Mouse (Mus musculus): ENCODE data around the gene 1700025G04Rik. TPM values are rescaled to one million over a fixed set of nuclear protein-coding genes. Genes with fewer than 3 reads are reported as not detected.

The 1700025G04Rik gene
- total and polyA plus RNA-seq, 2 experiments from 2014 or later, result 24.9 to 32.4 TPM

DNA sequence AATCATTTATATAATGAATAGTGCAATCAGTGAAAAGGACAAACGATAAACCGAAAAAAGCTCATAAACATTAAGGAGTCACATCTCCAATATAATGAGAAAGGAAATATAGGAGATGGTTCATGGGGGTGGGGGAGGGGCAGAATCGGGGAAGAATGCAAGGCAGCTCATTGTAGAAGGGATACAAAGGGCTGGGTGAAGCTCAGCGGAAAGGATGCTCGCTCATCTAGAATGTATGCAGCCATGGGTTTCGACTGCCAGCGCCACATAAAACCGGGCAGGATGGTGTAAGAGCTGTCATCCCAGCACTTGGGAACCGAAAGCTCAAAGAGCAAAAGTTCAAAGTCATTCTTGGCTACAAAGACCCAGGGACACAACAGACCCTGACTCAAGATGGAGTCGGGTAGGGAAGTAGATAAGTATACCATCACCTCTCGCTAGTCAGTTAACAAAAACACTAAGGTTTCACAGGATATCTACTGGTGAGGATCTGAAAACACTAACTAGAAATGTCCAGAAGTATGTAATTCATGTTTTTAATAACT lies 12.7 kb downstream of the 1700025G04Rik start:
- Histone ChIP-seq H3K27me3 (ENCODE audit: insufficient read depth, low read length) (no peaks in the 10 kb centered on the region), H3K4me1 (ENCODE audit: insufficient read depth, low read length) (no peaks in the 10 kb centered on the region), H3K9me3 (ENCODE audit: low read length) (no peaks in the 10 kb centered on the region), H3K4me2 (ENCODE audit: low read depth, low read length) (0 out of 2 replicates have a peak overlapping the region, but pooled peaks have one; percentile 10), H3K36me3 (ENCODE audit: insufficient read depth, low read length) (no peaks in the 10 kb centered on the region), H3K4me3 (ENCODE audit: low read length) (no peak overlapping the region), H3K9ac (replicated peaks; ENCODE audit: low read length) (no peak overlapping the region), H3K27ac (no peak overlapping the region)
- DNase-seq (ENCODE audit: low spot score), result no peak
- WGBS, result 38% methylated on average over 11 of the region's 11 CpGs
- no peak for TF ChIP-seq CTCF (IDR thresholded peaks at IDR 0.05; ENCODE audit: low read depth)
- ATAC-seq, result no peak

DNA sequence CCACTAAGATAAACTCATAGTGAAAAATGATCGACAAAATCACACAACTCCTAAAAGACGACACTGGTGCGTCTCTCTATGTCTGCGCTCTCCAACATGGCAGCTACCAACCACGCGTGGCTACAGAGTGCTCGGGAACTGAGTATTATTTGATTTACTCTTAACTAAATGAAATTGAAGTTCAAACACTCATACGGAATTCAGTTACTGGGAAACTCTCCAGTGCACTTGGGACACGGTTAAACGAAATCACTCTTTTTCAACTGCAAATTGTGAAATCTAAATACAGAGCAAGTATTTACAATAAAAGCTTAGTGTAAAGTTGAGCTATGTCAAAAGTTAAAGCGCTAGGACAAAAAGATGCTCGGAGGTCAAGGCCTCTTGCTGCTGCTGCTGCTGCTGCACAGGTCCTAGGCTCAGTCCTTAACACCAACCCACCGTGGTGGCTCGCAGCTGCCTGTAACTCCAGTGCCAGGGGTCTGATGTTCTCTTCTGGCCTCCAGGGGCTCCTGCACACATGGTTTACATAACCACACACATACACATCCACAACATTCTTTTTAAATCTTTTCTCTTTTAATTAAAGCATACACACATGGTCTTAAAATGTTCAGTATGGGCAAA lies 13.6 kb downstream of the 1700025G04Rik start:
- H3K27me3 ChIP-seq (ENCODE audit: insufficient read depth, low read length), result no peaks in the 10 kb centered on the region
- no peaks in the 10 kb centered on the region for H3K36me3 ChIP-seq (ENCODE audit: insufficient read depth, low read length)
- H3K9ac ChIP-seq (replicated peaks; ENCODE audit: low read length), result no peak overlapping the region
- WGBS, result 62% methylated on average over 14 of the region's 14 CpGs
- TF ChIP-seq CTCF (IDR thresholded peaks at IDR 0.05; ENCODE audit: low read depth), result no peak
- H3K9me3 ChIP-seq (ENCODE audit: low read length), result no peaks in the 10 kb centered on the region
- H3K4me2 ChIP-seq (ENCODE audit: low read depth, low read length), result no peak overlapping the region
- DNase-seq (ENCODE audit: low spot score) (no peak), ATAC-seq (no peak)
- H3K4me3 ChIP-seq (ENCODE audit: low read length), result no peak overlapping the region
- H3K4me1 ChIP-seq (ENCODE audit: insufficient read depth, low read length), result no peaks in the 10 kb centered on the region
- no peak overlapping the region for H3K27ac ChIP-seq

DNA sequence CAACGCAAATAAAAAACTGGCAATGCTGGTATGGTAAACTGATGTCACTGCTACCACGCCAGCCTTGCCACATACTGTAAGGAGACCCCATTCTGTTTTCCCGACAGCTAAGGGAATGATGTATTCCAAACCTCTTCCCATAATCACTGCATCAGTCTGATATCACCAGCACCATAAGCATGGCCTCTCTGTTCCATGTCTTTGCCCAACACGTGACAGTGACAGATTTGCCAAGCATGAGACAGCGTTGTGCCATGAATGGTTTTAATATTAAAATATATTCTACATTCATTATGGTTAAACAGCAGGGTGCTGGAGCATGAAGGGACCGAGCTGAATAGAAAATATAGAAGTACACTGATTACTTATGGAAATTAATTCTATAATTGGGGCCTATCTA lies 14.2 kb downstream of the 1700025G04Rik start:
- no peak overlapping the region for H3K27ac ChIP-seq
- H3K36me3 ChIP-seq (ENCODE audit: insufficient read depth, low read length), result no peaks in the 10 kb centered on the region
- no peak overlapping the region for H3K9ac ChIP-seq (replicated peaks; ENCODE audit: low read length)
- H3K4me1 ChIP-seq (ENCODE audit: insufficient read depth, low read length), result no peaks in the 10 kb centered on the region
- 47% methylated on average over 6 of the region's 6 CpGs for WGBS
- ATAC-seq (no peak), DNase-seq (ENCODE audit: low spot score) (no peak)
- no peaks in the 10 kb centered on the region for H3K27me3 ChIP-seq (ENCODE audit: insufficient read depth, low read length)
- no peak overlapping the region for H3K4me3 ChIP-seq (ENCODE audit: low read length)
- TF ChIP-seq CTCF (IDR thresholded peaks at IDR 0.05; ENCODE audit: low read depth), result no peak
- H3K9me3 ChIP-seq (ENCODE audit: low read length), result no peaks in the 10 kb centered on the region
- no peak overlapping the region for H3K4me2 ChIP-seq (ENCODE audit: low read depth, low read length)

GRCm38 (mm10) chr1:152070441-152070840 lies 19.5 kb downstream of the 1700025G04Rik start:
- Histone ChIP-seq H3K4me1 (ENCODE audit: insufficient read depth, low read length) (peaks cover 3% of the 10 kb centered on the region; the same call in 1 of the 2 replicates), H3K9me3 (ENCODE audit: low read length) (no peaks in the 10 kb centered on the region), H3K9ac (replicated peaks; ENCODE audit: low read length) (no peak overlapping the region), H3K27ac (no peak overlapping the region), H3K4me3 (ENCODE audit: low read length) (no peak overlapping the region), H3K4me2 (ENCODE audit: low read depth, low read length) (no peak overlapping the region), H3K27me3 (ENCODE audit: insufficient read depth, low read length) (no peaks in the 10 kb centered on the region), H3K36me3 (ENCODE audit: insufficient read depth, low read length) (no peaks in the 10 kb centered on the region)
- ATAC-seq (no peak), DNase-seq (ENCODE audit: low spot score) (no peak)
- WGBS, result 52% methylated on average over 4 of the region's 4 CpGs
- no peak for TF ChIP-seq CTCF (IDR thresholded peaks at IDR 0.05; ENCODE audit: low read depth)

DNA sequence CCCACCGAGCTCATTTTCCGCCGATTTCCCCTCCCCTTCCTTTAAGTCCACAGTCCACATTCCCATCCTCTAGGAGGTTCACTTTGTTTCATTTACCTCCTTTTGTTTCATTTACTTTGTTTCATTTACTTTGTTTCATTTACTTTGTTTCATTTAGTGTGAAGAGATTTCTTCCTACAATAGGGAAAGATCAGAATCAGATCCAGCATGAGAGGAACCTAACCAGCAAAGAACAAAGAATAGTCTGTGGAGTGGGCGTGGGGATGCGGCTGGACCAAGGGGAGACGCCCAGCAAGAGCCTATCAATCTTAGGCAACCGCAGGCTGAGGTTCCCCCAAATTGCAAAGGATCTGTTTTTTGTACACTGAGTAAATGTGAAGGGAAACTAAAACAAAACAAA lies 20.2 kb downstream of the 1700025G04Rik start:
- Histone ChIP-seq H3K36me3 (ENCODE audit: insufficient read depth, low read length) (no peaks in the 10 kb centered on the region), H3K4me2 (ENCODE audit: low read depth, low read length) (no peak overlapping the region), H3K9ac (replicated peaks; ENCODE audit: low read length) (no peak overlapping the region), H3K9me3 (ENCODE audit: low read length) (no peaks in the 10 kb centered on the region), H3K4me1 (ENCODE audit: insufficient read depth, low read length) (peaks cover 3% of the 10 kb centered on the region; the same call in 1 of the 2 replicates), H3K27ac (no peak overlapping the region), H3K27me3 (ENCODE audit: insufficient read depth, low read length) (no peaks in the 10 kb centered on the region), H3K4me3 (ENCODE audit: low read length) (no peak overlapping the region)
- DNase-seq (ENCODE audit: low spot score), result no peak
- 23% methylated on average over 7 of the region's 7 CpGs for WGBS
- TF ChIP-seq CTCF (IDR thresholded peaks at IDR 0.05; ENCODE audit: low read depth), result no peak
- ATAC-seq, result no peak

DNA sequence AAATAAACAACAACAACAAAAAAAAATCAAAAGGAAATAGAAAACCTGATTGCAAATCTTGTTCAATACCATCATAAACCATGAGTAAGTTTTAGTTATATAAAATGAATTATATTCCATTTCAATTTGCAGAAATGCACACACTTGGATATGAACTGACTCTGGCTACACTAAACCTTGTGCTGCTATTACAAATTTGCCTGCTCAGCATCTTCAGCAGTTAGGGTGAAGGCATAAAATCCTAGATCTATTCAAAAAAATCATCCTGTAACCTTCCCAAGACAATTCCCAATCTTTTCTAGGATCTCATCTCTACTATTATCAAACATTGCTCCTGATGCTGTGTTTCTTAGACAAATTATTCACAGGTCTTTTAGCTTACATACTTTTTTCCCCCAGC lies 22.0 kb downstream of the 1700025G04Rik start:
- Histone ChIP-seq H3K27me3 (ENCODE audit: insufficient read depth, low read length) (no peaks in the 10 kb centered on the region), H3K4me3 (ENCODE audit: low read length) (no peak overlapping the region), H3K36me3 (ENCODE audit: insufficient read depth, low read length) (no peaks in the 10 kb centered on the region), H3K9me3 (ENCODE audit: low read length) (no peaks in the 10 kb centered on the region), H3K4me1 (ENCODE audit: insufficient read depth, low read length) (peaks cover 3% of the 10 kb centered on the region; the same call in 1 of the 2 replicates), H3K4me2 (ENCODE audit: low read depth, low read length) (no peak overlapping the region), H3K27ac (no peak overlapping the region), H3K9ac (replicated peaks; ENCODE audit: low read length) (no peak overlapping the region)
- DNase-seq (ENCODE audit: low spot score), result no peak
- ATAC-seq, result no peak
- no peak for TF ChIP-seq CTCF (IDR thresholded peaks at IDR 0.05; ENCODE audit: low read depth)

GRCm38 (mm10) chr1:152065527-152065926 lies 24.4 kb downstream of the 1700025G04Rik start:
- DNase-seq (ENCODE audit: low spot score), result no peak
- no peak for TF ChIP-seq CTCF (IDR thresholded peaks at IDR 0.05; ENCODE audit: low read depth)
- 96% methylated on average over 7 of the region's 7 CpGs for WGBS

More at GRCm38 (mm10) chr1:152065527-152065926, 24.4 kb downstream of the 1700025G04Rik start:
- Histone ChIP-seq H3K4me1 (ENCODE audit: insufficient read depth, low read length) (peaks cover 3% of the 10 kb centered on the region; the same call in 1 of the 2 replicates), H3K27ac (no peak overlapping the region), H3K4me3 (ENCODE audit: low read length) (no peak overlapping the region), H3K36me3 (ENCODE audit: insufficient read depth, low read length) (no peaks in the 10 kb centered on the region), H3K27me3 (ENCODE audit: insufficient read depth, low read length) (no peaks in the 10 kb centered on the region), H3K9ac (replicated peaks; ENCODE audit: low read length) (no peak overlapping the region), H3K9me3 (ENCODE audit: low read length) (no peaks in the 10 kb centered on the region), H3K4me2 (ENCODE audit: low read depth, low read length) (no peak overlapping the region)
- no peak for ATAC-seq

All from hindbrain, postnatal 0 days (tissue).